Comparison of ENCODE assay signal across 37 mouse cellular contexts in the genomic region with DNA sequence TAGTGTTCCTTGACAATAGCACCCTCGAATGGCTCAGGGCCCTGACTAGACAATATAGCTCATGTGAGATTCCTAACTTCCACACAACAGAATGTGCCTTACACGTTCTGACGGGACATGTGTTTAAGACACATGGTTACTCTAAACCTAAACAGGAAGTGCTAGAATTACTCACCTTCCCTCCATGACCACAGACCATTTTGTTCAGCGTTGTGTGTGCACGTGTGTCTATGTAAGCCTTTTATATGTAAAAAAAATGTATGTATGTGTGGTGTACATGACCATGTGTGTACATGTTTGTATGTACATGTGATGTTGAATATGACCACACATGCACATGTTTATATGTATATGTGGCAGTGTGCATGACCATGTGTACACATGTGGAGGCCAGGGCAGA. TPM values are rescaled to one million over a fixed set of nuclear protein-coding genes. Genes with fewer than 3 reads are reported as not detected.
"Had no signal": no experiment of that assay in that cellular context is flagged by ENCODE, and none has a peak within 500 bp of the region (broad histone marks: within the 10 kb centered on the region; RNA-seq: fewer than 3 reads in every experiment).

No protein-coding gene starts in this region.

- H3K9ac ChIP-seq: limb, embryonic 12.5 days; limb, embryonic 13.5 days; limb, embryonic 15.5 days; liver, embryonic 12.5 days; liver, embryonic 13.5 days; liver, embryonic 14.5 days; liver, embryonic 15.5 days; liver, postnatal 0 days; lung, embryonic 14.5 days; lung, embryonic 15.5 days; midbrain, embryonic 12.5 days; midbrain, embryonic 13.5 days; midbrain, embryonic 15.5 days; neural tube, embryonic 12.5 days had no signal

- DNase-seq: left cerebral cortex, postnatal 4 days; liver; liver, embryonic 13.5 days; liver, postnatal 0 days; lung, adult 18-20 months; lung, adult 2 months; lung, embryonic 14.5 days; lung, postnatal 10 days; lung, postnatal 14 days; lung, postnatal 36 days; lung, postnatal 4 days; midbrain, embryonic 14.5 days had no signal

- H3K27me3 ChIP-seq: limb, embryonic 12.5 days; limb, embryonic 15.5 days; liver, embryonic 12.5 days; liver, embryonic 13.5 days; liver, embryonic 15.5 days; lung, embryonic 15.5 days; megakaryocyte, embryonic 14.5 days; midbrain, embryonic 15.5 days; neural tube, embryonic 12.5 days had no signal

- ATAC-seq: liver, embryonic 12.5 days; liver, postnatal 0 days; lung, postnatal 0 days; midbrain, embryonic 13.5 days; midbrain, embryonic 15.5 days; midbrain, embryonic 16.5 days had no signal

- H3K4me3 ChIP-seq: limb, embryonic 10.5 days; limb, embryonic 12.5 days; limb, embryonic 13.5 days; limb, embryonic 15.5 days; liver, embryonic 12.5 days; liver, embryonic 13.5 days; liver, embryonic 15.5 days; lung, embryonic 15.5 days; megakaryocyte, embryonic 14.5 days; midbrain, embryonic 10.5 days; midbrain, embryonic 12.5 days; midbrain, embryonic 13.5 days; midbrain, embryonic 15.5 days; myocyte; neural tube, embryonic 12.5 days had no signal

- H3K27ac ChIP-seq: limb, embryonic 10.5 days; limb, embryonic 12.5 days; limb, embryonic 13.5 days; limb, embryonic 15.5 days; liver, embryonic 12.5 days; liver, embryonic 13.5 days; liver, embryonic 14.5 days; liver, embryonic 15.5 days; lung, embryonic 15.5 days; macrophage; midbrain, embryonic 10.5 days; midbrain, embryonic 12.5 days; midbrain, embryonic 13.5 days; midbrain, embryonic 15.5 days; neural tube, embryonic 12.5 days had no signal

- H3K9me3 ChIP-seq: limb, embryonic 10.5 days; limb, embryonic 12.5 days; limb, embryonic 13.5 days; limb, embryonic 15.5 days; liver, embryonic 12.5 days; liver, embryonic 13.5 days; liver, embryonic 15.5 days; lung, embryonic 15.5 days; megakaryocyte, embryonic 14.5 days; midbrain, embryonic 10.5 days; midbrain, embryonic 12.5 days; midbrain, embryonic 13.5 days; midbrain, embryonic 15.5 days; neural tube, embryonic 12.5 days had no signal

- H3K36me3 ChIP-seq: limb, embryonic 12.5 days; limb, embryonic 15.5 days; lung, embryonic 15.5 days; midbrain, embryonic 15.5 days; neural tube, embryonic 12.5 days had no signal

- H3K4me2 ChIP-seq: limb, embryonic 12.5 days; limb, embryonic 13.5 days; limb, embryonic 15.5 days; liver, embryonic 11.5 days; liver, embryonic 12.5 days; liver, embryonic 13.5 days; liver, embryonic 15.5 days; lung, embryonic 14.5 days; lung, embryonic 15.5 days; midbrain, embryonic 11.5 days; midbrain, embryonic 12.5 days; midbrain, embryonic 13.5 days; midbrain, embryonic 15.5 days; neural tube, embryonic 12.5 days had no signal

RNA-seq across cellular contexts. Expression of gene Ccdc74a, which starts 30.1 kb away (rescaled TPM):
- total RNA-seq: liver, adult 2 months; megakaryocyte, adult 5-6 weeks; monocyte, adult 5-6 weeks had no signal
- polyA plus RNA-seq: liver, adult 2 months had no signal

RNA-seq across cellular contexts. Expression of gene Slc7a4, which starts 33.2 kb away (rescaled TPM):
- total RNA-seq: monocyte, adult 5-6 weeks had no signal

RNA-seq across cellular contexts. Expression of gene P2rx6, which starts 54.5 kb away (rescaled TPM):
- total RNA-seq: megakaryocyte progenitor cell, adult 5-6 weeks; megakaryocyte, adult 5-6 weeks; megakaryocyte-erythroid progenitor cell, adult 5-6 weeks; monocyte, adult 5-6 weeks had no signal
- polyA plus RNA-seq: liver, adult 2 months; liver, embryonic 13.5 days had no signal

RNA-seq across cellular contexts. Expression of gene Lrrc74b, which starts 55.2 kb away (rescaled TPM):
- total RNA-seq: liver, adult 2 months; megakaryocyte, adult 5-6 weeks; monocyte, adult 5-6 weeks had no signal
- polyA plus RNA-seq: limb, embryonic 10.5 days; limb, embryonic 12.5 days; limb, embryonic 13.5 days; limb, embryonic 15.5 days; liver, adult 2 months; liver, embryonic 11.5 days; liver, embryonic 12.5 days; liver, embryonic 13.5 days; liver, embryonic 15.5 days; macrophage had no signal
